Mouse (Mus musculus) small intestine, adult 2 months (tissue): Measurements from ENCODE around the gene 1810055G02Rik.

Experiments
- CTCF ChIP-seq: fragments of 200-500 bp; IDR thresholded peaks from 2 replicates; pipeline ENCODE4 v1.5.1; 2012; ENCODE audit warnings: low read depth, mild to moderate bottlenecking, control low read depth, inconsistent platforms, low read length, moderate library complexity, mixed read lengths; ENCODE audit not compliant: insufficient replicate concordance, insufficient read length; ENCODE audit errors: extremely low read depth
- POLR2A ChIP-seq: fragments of 200-500 bp; IDR thresholded peaks from 2 replicates; pipeline ENCODE4 v1.6.1; 2012; ENCODE audit warnings: low read depth, mild to moderate bottlenecking, control low read depth, inconsistent platforms, low read length, moderate library complexity

DNA sequence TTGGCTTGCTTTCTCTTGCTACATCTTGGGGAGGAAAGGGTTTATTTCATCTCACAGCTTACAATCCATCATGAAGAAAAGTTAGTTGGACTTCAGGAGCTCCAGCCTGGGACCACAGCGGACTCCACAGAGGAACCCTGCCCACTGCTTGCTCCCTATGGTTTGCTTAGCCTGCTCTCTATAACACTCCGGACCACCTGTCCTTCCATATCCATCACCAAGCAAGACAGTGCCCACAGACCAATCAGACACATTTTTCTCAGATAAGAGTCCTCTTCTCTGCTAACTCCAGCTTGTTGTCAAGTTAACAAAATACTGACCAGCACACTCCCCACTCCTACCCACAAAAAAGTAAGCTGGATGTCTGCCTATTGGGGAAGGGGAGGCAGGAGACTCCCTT is 13.6 kb upstream of the 1810055G02Rik start:
- no peak for TF ChIP-seq CTCF
- no peak for TF ChIP-seq POLR2A
